Mouse (Mus musculus): ENCODE measurements around the gene Zfp553. TPM values are rescaled to one million over a fixed set of nuclear protein-coding genes. Genes with fewer than 3 reads are reported as not detected.

The Zfp553 gene
- 26.5 and 29.7 TPM in 2 replicates for polyA plus RNA-seq (2014; fragmentation: Nextera tagmentation; extraction: Ambion mirVana)

DNA sequence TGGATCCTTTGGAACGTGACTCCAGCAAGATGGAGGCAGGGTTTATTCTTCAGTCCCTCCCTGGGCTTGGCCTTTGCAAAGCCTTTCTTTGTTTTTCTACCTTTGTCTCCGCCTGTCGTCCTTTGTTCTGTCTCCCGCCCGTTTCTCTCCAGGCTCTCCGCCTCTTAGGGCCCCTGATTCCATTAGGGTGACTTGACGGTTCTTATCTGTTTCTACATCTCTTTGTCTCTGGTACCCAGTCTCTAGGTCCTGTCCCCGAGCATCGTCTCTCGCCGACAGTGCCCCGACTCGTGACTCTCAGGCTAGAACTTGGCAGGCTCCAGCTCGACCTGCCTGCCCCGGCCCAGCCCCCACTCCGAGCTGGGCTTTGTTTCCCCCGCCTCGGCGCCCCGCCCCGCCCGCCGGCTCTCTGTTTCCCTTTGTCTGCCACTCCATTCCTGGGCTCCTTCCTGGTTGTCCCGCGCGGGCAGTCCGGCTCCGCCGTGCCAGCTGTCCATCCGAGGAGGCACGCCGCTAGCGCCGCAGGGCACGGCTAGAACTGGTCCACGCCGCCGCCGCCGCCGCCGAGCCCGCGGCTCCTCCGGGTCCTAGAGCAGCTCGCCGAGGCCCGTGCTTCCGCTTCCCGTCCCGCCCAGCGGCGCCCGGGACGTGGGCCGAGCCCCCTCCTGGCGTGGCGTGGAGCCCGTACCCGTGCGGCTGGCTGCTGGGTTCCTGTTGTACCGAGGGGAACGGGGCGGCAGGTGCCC, at the start of gene Zfp553, which contains the start of gene Sept1:
Gene Zfp553, plus strand, starts transcription at position 440 of the 746 bp plus-strand sequence.
Gene Sept1, minus strand, starts transcription at position 509 of the 746 bp plus-strand sequence.
- Histone ChIP-seq H3K4me1 (replicated peaks; ENCODE audit: control insufficient read depth, insufficient read depth, low read length) (peaks cover 9% of the 10 kb centered on the region), H3K27ac (ENCODE audit: low read depth, low read length) (peak within 1 kb of the TSS; percentile 99), H3K9me3 (ENCODE audit: control insufficient read depth, low read length) (no peaks in the 10 kb centered on the region), H3K4me3 (ENCODE audit: low read depth, low read length) (peak within 1 kb of the TSS; percentile 96), H3K36me3 (ENCODE audit: control insufficient read depth, insufficient read depth, low read length) (peaks cover 19% of the 10 kb centered on the region), H3K9ac (ENCODE audit: low read depth, low read length) (peak within 1 kb of the TSS; percentile 99), H3K27me3 (ENCODE audit: control insufficient read depth, insufficient read depth, low read length) (no peaks in the 10 kb centered on the region), H3K4me2 (replicated peaks; ENCODE audit: low read depth, low read length) (peak within 1 kb of the TSS; percentile 55)
- ATAC-seq (ENCODE audit: low FRiP score) (peak; percentile 92), DNase-seq (ENCODE audit: low spot score) (peak; percentile 93)
- under 1% methylated on average over 58 of the region's 64 CpGs for WGBS

DNA sequence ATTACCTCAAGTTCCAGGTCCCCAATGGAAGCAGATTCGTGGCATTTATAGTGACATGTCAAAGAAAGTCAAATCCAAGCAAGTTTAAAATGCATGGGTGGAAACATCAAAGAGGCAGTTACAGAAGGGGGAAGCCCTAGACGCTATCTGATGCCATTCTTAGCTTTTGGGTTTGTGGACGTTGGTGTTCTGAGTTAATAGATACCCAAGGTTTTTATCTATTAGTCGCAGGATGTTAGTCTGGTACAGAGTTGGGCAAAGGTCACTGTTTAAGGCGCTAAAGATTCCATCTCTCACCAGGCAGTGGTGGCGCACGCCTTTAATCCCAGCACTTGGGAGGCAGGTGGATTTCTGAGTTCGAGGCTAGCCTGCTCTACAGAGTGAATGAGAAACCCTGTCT, 49.5 kb upstream of the Zfp553 start:
- Histone ChIP-seq H3K4me2 (replicated peaks; ENCODE audit: low read depth, low read length) (no peak overlapping the region), H3K9ac (ENCODE audit: low read depth, low read length) (no peak overlapping the region), H3K27ac (ENCODE audit: low read depth, low read length) (no peak overlapping the region), H3K9me3 (ENCODE audit: control insufficient read depth, low read length) (no peaks in the 10 kb centered on the region), H3K4me1 (replicated peaks; ENCODE audit: control insufficient read depth, insufficient read depth, low read length) (no peaks in the 10 kb centered on the region), H3K4me3 (ENCODE audit: low read depth, low read length) (no peak overlapping the region), H3K27me3 (ENCODE audit: control insufficient read depth, insufficient read depth, low read length) (no peaks in the 10 kb centered on the region), H3K36me3 (ENCODE audit: control insufficient read depth, insufficient read depth, low read length) (no peaks in the 10 kb centered on the region)
- no peak for ATAC-seq (ENCODE audit: low FRiP score)
- no peak for DNase-seq (ENCODE audit: low spot score)
- WGBS, result 81% methylated on average over 8 of the region's 8 CpGs

DNA sequence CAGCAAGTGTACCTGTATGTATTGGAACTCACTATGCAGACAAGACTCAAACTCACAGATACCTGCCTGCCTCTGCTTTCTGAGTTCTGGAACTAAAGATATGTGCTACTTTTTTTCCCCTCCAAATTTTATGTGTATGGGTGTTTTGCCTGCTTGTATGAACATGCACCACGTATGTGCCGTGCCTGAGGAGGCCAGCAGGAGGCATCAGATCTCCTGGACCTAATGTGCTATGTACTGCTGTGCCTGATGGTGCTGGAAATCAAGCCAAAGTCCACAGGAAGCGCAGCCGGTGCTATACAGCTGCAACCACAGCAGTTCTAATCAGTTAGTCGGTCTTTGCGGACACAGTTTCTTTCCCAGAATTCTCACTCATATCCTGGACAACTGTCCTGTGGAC, 49.0 kb upstream of the Zfp553 start:
- ATAC-seq (ENCODE audit: low FRiP score) (no peak), DNase-seq (ENCODE audit: low spot score) (no peak)
- Histone ChIP-seq H3K36me3 (ENCODE audit: control insufficient read depth, insufficient read depth, low read length) (no peaks in the 10 kb centered on the region), H3K27me3 (ENCODE audit: control insufficient read depth, insufficient read depth, low read length) (no peaks in the 10 kb centered on the region), H3K4me1 (replicated peaks; ENCODE audit: control insufficient read depth, insufficient read depth, low read length) (no peaks in the 10 kb centered on the region), H3K9me3 (ENCODE audit: control insufficient read depth, low read length) (no peaks in the 10 kb centered on the region), H3K9ac (ENCODE audit: low read depth, low read length) (no peak overlapping the region), H3K4me2 (replicated peaks; ENCODE audit: low read depth, low read length) (no peak overlapping the region), H3K27ac (ENCODE audit: low read depth, low read length) (no peak overlapping the region), H3K4me3 (ENCODE audit: low read depth, low read length) (no peak overlapping the region)
- WGBS, result 80% methylated on average over 6 of the region's 6 CpGs

DNA sequence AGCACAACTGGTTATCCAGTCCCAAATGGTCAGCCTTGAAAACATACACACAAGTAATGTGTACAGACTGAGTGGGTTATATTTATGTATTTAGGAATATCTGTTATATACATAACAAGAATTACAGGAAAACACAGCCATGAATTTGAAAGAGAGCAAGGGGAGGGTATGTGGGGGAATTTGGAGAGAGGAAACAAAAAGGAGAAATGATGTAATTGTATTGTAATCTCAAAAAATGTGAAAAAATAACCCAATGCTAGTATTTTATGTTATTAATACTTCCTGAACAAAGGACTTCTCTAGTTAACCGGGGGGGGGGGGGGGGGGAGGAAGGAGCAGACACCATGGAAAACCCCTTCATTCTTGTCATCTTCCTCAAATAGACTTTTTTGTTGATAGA, 48.1 kb upstream of the Zfp553 start:
- WGBS, result 43% methylated on average over 1 of the region's 1 CpGs
- ATAC-seq (ENCODE audit: low FRiP score), result no peak
- no peak overlapping the region for H3K4me2 ChIP-seq (replicated peaks; ENCODE audit: low read depth, low read length)

DNA sequence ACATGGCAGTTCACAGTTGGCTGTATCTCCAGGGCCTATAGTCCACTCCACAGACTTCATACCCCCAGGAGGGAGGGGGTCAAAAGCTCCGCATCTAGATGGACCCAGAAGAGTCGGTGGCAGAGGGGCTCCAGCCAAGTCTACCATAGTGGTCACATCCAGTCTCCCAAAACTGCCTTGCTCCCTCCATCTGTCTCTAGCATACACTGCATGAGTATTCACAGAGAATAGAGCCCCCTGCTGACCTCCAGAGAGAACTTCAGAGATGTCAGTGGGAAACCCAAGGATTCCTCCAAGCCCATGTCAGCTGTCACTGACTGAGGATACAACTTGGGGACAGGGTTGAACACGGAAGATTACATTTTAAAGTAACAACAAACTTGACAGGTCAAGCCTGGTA, 47.3 kb upstream of the Zfp553 start:
- Histone ChIP-seq H3K4me1 (replicated peaks; ENCODE audit: control insufficient read depth, insufficient read depth, low read length) (no peaks in the 10 kb centered on the region), H3K36me3 (ENCODE audit: control insufficient read depth, insufficient read depth, low read length) (no peaks in the 10 kb centered on the region), H3K27me3 (ENCODE audit: control insufficient read depth, insufficient read depth, low read length) (no peaks in the 10 kb centered on the region), H3K4me2 (replicated peaks; ENCODE audit: low read depth, low read length) (no peak overlapping the region), H3K9me3 (ENCODE audit: control insufficient read depth, low read length) (no peaks in the 10 kb centered on the region), H3K27ac (ENCODE audit: low read depth, low read length) (no peak overlapping the region), H3K4me3 (ENCODE audit: low read depth, low read length) (no peak overlapping the region), H3K9ac (ENCODE audit: low read depth, low read length) (no peak overlapping the region)
- no peak for ATAC-seq (ENCODE audit: low FRiP score)
- peak; percentile 34 for DNase-seq (ENCODE audit: low spot score)
- WGBS, result 68% methylated on average over 3 of the region's 3 CpGs

More for the DNA sequence above, 48.1 kb upstream of the Zfp553 start:
- no peaks in the 10 kb centered on the region for H3K4me1 ChIP-seq (replicated peaks; ENCODE audit: control insufficient read depth, insufficient read depth, low read length)
- no peak overlapping the region for H3K27ac ChIP-seq (ENCODE audit: low read depth, low read length)
- no peaks in the 10 kb centered on the region for H3K27me3 ChIP-seq (ENCODE audit: control insufficient read depth, insufficient read depth, low read length)
- no peaks in the 10 kb centered on the region for H3K36me3 ChIP-seq (ENCODE audit: control insufficient read depth, insufficient read depth, low read length)
- no peak overlapping the region for H3K9ac ChIP-seq (ENCODE audit: low read depth, low read length)
- no peak overlapping the region for H3K4me3 ChIP-seq (ENCODE audit: low read depth, low read length)
- no peaks in the 10 kb centered on the region for H3K9me3 ChIP-seq (ENCODE audit: control insufficient read depth, low read length)
- DNase-seq (ENCODE audit: low spot score), result no peak

DNA sequence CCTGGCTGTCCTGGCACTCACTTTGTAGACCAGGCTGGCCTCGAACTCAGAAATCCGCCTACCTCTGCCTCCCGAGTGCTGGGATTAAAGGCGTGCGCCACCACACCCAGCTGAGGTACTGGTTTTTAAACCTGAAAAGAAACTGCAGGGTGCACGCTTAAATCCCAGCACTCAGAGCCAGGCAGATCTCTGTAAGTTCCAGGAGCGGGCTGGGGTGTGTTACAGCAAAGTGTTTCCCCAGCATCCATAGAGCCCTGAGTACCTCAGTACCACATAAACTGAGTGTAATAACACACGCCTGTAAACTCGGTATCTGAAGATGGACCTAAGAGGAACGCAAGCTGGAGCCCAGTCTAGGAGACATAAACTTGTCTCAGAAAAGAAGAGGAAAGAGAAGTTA, 45.5 kb upstream of the Zfp553 start:
- Histone ChIP-seq H3K27ac (ENCODE audit: low read depth, low read length) (no peak overlapping the region), H3K4me1 (replicated peaks; ENCODE audit: control insufficient read depth, insufficient read depth, low read length) (no peaks in the 10 kb centered on the region), H3K4me2 (replicated peaks; ENCODE audit: low read depth, low read length) (no peak overlapping the region), H3K9me3 (ENCODE audit: control insufficient read depth, low read length) (no peaks in the 10 kb centered on the region), H3K9ac (ENCODE audit: low read depth, low read length) (no peak overlapping the region), H3K27me3 (ENCODE audit: control insufficient read depth, insufficient read depth, low read length) (no peaks in the 10 kb centered on the region), H3K36me3 (ENCODE audit: control insufficient read depth, insufficient read depth, low read length) (peaks cover 6% of the 10 kb centered on the region; the same call in 1 of the 2 replicates), H3K4me3 (ENCODE audit: low read depth, low read length) (no peak overlapping the region)
- 70% methylated on average over 10 of the region's 10 CpGs for WGBS
- no peak for ATAC-seq (ENCODE audit: low FRiP score)
- DNase-seq (ENCODE audit: low spot score), result no peak

DNA sequence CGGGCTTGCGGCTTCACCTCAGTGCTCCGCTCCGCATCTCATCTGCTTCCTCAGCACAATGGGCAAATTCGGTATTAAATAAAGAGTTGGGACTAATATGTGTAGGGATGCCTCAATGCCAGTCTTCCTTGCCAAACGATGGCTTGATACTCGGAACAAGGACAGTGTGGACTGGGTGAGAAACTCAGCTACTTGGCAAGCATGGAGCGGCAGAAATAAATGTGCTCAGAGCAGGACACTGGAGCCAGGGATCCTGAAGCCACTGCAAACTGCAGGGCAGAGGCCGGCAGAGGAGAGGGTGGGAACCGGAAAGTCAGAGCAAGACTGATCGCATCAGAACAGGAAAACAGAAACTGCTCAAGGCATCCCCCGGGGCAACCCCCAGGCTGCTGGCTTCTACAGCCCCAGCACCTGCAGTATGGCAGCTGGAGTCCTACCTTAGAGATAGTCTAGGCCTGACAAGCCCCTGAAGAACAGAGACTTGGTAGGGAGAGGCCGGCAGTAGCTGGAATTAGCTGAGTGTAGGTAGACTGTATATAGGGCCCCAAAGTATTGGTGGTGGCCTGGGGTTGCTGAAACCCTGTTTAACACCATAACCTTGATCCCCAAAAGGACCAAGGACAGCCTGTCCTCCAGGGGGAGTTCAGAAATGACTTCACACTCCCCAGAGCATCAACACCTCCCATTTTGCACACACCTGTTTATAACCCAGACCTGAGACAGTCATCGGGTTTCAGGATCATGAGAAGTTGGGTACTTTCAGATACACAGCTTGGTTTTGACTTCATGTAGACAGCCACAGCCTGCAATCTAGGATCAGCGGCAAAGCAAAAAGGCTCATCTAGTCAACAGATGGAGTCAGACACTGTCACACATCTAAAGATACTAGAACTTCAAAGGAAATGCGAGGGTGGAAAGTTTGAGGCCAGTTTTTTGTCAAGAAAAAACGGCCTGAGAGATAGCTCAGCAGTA, 44.3 kb upstream of the Zfp553 start:
- DNase-seq (ENCODE audit: low spot score) (no peak), ATAC-seq (ENCODE audit: low FRiP score) (no peak)

DNA sequence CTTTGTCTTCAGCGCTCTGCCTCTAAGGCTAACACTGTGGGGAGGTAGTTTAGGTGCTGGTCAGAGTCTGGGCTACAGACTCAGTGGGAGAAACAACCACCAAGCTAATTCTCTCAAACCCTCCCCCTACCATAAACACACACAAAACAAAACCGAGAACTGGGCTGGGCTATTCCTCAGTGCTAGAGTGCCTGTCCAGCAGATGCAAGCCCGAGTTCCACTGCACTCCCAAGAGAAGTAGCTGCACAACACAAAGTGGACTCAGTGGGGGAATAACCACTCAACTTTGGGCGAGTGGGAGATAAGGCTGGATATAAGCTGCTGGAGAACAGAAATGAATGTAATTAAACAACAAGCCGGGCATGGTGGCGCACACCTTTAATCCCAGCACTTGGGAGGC, 42.2 kb upstream of the Zfp553 start:
- ATAC-seq (ENCODE audit: low FRiP score) (no peak), DNase-seq (ENCODE audit: low spot score) (no peak)
- no peak overlapping the region for H3K27ac ChIP-seq (ENCODE audit: low read depth, low read length)
- H3K9me3 ChIP-seq (ENCODE audit: control insufficient read depth, low read length), result no peaks in the 10 kb centered on the region
- H3K9ac ChIP-seq (ENCODE audit: low read depth, low read length), result no peak overlapping the region
- WGBS, result 86% methylated on average over 6 of the region's 6 CpGs
- H3K36me3 ChIP-seq (ENCODE audit: control insufficient read depth, insufficient read depth, low read length), result peaks cover 8% of the 10 kb centered on the region; the same call in 1 of the 2 replicates
- H3K4me1 ChIP-seq (replicated peaks; ENCODE audit: control insufficient read depth, insufficient read depth, low read length), result 0 out of 2 replicates have a peak, but pooled peaks cover 2% of the 10 kb centered on the region
- no peaks in the 10 kb centered on the region for H3K27me3 ChIP-seq (ENCODE audit: control insufficient read depth, insufficient read depth, low read length)
- H3K4me2 ChIP-seq (replicated peaks; ENCODE audit: low read depth, low read length), result no peak overlapping the region
- no peak overlapping the region for H3K4me3 ChIP-seq (ENCODE audit: low read depth, low read length)

More for the DNA sequence above, 44.3 kb upstream of the Zfp553 start:
- no peak overlapping the region for H3K4me3 ChIP-seq (ENCODE audit: low read depth, low read length)
- H3K36me3 ChIP-seq (ENCODE audit: control insufficient read depth, insufficient read depth, low read length), result peaks cover 8% of the 10 kb centered on the region; the same call in 1 of the 2 replicates
- H3K27ac ChIP-seq (ENCODE audit: low read depth, low read length), result no peak overlapping the region
- no peak overlapping the region for H3K4me2 ChIP-seq (replicated peaks; ENCODE audit: low read depth, low read length)
- H3K27me3 ChIP-seq (ENCODE audit: control insufficient read depth, insufficient read depth, low read length), result no peaks in the 10 kb centered on the region
- 87% methylated on average over 17 of the region's 17 CpGs for WGBS
- no peak overlapping the region for H3K9ac ChIP-seq (ENCODE audit: low read depth, low read length)
- no peaks in the 10 kb centered on the region for H3K9me3 ChIP-seq (ENCODE audit: control insufficient read depth, low read length)
- no peaks in the 10 kb centered on the region for H3K4me1 ChIP-seq (replicated peaks; ENCODE audit: control insufficient read depth, insufficient read depth, low read length)

Measured in hindbrain, embryonic 11.5 days (tissue).